Mouse (Mus musculus): ENCODE data around the gene Pcnx. TPM values are rescaled to one million over a fixed set of nuclear protein-coding genes. Genes with fewer than 3 reads are reported as not detected.
A peak's percentile ranks its signal among the peaks of the same experiment; 100 is the strongest.

Gene Pcnx
- total RNA-seq, 2 experiments from 2014 or later: 108 to 132 TPM

DNA sequence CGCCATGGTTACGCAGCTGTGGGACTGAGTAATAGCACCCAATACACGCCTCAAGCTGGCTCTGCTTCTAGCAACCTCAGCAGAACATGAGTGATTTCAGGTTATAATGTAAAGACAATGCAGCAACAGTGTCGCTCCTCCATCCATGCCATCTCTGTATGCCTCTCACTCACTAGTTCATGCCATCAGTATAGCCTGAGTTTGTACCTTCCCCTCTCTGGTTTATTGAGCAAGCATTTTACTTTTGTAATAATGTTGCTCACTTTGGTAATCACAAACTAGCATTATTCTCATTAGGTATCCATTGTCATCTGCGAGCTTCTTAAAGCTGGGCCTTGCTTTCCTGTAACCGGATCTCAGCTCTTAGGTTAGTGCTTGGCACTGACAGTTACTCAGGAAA lies 36.2 kb downstream of the Pcnx start:
- DNase-seq (ENCODE audit: low spot score in 2 of 2): no peak

GRCm38 (mm10) chr12:81904456-81904855 lies 44.6 kb downstream of the Pcnx start:
- DNase-seq (ENCODE audit: low spot score in 2 of 2): no peak

DNA sequence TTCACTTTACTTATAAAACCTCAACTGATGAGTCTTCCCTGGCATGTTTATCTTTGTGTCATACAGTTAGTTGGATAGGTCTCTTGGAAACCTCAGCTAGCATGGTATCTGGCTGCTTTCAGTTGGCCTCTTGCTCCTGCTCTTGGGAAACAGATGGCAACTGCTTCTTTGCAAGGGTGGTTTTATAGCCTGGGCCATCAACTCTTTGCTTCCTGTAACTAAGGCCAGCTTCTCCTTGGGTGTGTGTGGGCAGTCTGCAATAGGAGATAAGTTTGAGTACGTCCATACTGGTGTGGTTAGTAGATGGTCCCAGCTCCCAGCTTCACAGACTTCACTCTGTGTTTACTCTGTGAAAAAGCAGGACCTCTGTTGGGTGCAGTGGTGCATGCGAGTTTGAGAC lies 46.0 kb downstream of the Pcnx start:
- no peak for DNase-seq (ENCODE audit: low spot score in 2 of 2)

DNA sequence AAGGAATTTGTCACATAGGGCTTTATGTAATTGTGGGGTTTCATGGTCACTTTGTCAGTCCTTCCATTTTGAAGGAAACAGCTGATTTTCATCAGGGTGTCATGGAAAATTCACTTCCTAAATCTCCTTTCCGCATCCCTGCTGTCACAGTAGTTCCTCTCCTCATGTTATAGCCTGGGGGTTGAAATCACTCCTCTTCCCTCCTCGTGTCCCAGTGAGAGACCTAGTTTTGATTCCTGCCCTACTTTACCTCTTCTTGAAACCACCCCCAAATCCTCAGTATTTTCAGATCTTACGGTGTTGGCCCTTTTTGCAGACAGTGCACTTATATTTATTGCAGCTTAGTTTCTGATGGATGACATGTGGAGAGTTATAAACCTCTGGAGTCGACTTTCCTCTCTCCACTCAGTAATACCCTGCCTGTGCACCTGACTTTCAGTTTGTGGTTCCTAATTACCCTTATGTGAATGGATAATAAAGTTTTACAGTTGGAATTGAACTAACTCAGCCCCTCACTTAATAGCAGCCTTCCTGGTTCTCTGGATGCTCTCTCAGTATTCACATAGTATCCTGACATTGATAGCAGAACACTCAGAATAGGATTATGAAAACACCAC lies 48.0 kb downstream of the Pcnx start:
- no peak for DNase-seq (ENCODE audit: low spot score in 2 of 2)

- no peak for DNase-seq (ENCODE audit: low spot score in 2 of 2)
These were observed 50.6 kb downstream of the Pcnx start for GRCm38 (mm10) chr12:81910439-81910838.

DNA sequence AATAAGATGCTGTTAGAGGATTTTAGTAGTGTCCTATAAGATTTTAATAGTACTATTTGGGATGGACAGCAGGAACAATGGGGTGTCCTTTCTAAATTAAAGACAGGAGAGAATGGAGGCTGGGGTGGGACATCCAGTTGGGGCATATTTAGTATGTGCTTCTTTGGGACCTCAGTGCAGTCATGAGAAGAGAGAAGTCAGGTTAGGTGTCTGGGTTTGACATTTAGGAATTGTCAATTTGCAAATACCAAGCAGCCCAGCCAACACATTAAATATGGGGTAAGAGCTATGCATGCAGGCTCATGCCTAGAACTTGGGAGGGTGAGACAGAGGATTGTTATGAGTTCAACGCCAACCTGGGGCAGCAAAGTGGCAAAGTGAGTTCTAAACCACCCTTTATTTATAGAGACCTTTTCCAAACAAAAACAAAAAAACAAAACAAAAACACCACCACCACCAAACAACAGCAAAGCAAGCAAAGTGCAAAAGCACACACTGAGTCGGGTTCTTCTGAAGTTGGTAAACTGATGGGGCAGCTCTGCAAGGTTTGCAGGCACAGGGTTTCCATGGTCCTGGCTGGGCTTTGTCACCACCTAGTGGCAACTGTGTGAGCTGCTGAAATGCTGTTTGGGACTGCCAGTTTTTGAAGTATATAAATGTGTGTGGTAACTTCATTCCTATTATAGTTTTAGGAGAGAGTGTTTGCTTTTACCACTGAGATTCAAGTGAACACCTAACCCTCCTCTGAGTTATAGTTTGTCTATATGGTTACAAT lies 55.5 kb downstream of the Pcnx start:
- peak; percentile 78 to 82 for DNase-seq (ENCODE audit: low spot score in 2 of 2)

- no peak for DNase-seq (ENCODE audit: low spot score in 2 of 2)
These were observed 58.5 kb downstream of the Pcnx start for GRCm38 (mm10) chr12:81918346-81918745.

- DNase-seq (ENCODE audit: low spot score in 2 of 2): no peak
These were observed 59.1 kb downstream of the Pcnx start for GRCm38 (mm10) chr12:81918886-81919285.

- DNase-seq (ENCODE audit: low spot score in 2 of 2): no peak
These were observed 60.2 kb downstream of the Pcnx start for GRCm38 (mm10) chr12:81920027-81920426.

DNA sequence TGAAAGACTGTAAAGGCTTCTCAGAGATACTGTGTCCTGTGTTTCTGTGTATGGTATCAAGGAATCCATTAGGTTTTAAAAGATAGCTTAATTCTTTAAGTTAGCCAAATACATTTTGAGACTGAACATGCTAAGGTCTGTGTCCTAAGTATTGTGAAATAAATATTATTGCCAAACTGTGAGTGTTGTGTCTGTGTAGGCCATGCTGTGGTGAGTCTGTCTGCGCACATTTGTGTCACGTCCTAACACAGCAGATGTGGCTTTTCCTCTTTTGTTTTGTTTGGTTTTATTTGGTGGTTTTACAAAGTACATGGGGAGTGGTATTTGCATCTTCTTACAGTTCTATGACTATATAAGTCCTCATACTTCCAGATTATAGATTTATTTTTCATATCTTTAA lies 60.8 kb downstream of the Pcnx start:
- no peak for DNase-seq (ENCODE audit: low spot score in 2 of 2)

GRCm38 (mm10) chr12:81921785-81922184 lies 62.0 kb downstream of the Pcnx start:
- no peak for DNase-seq (ENCODE audit: low spot score in 2 of 2)

DNA sequence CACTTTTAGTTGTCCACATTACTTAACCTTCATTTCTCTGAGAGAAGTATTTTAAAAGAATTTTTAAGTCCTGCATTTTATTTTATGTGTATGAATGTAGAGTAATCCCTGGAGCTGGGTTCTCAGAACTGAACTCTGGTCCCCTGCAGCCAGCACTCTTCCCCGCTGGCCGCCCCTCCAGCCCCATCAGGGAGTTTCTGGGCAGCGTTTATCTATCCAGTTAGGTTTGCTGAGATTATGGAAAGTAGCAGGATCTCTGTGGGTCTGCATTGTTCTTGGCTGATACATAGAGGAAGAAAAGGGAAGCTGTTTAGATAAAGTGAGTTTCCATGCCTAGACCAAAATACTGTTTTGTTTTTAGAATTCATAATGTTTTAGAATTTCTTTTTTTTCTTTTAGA lies 63.0 kb downstream of the Pcnx start:
- no peak for DNase-seq (ENCODE audit: low spot score in 2 of 2)

DNA sequence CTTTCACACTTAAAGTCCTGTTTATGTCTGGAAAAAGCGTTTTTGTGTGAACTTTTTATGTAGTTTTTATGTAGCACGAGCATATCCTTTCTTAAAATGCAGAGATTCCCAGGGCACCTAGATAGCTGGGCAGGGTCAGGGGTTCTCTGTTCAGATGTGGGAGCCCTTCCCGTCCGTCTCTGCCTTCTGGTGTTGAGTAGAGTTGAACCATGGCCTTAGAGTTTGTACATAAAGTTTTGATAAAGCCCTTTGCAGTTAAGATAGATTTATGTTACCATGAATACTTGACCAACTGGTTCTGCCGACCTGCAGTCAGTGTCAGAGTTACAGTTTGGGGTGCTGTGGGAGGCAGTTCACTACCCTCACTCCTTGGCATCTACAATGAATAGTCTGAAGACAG lies 67.3 kb downstream of the Pcnx start:
- DNase-seq (ENCODE audit: low spot score in 2 of 2): no peak

GRCm38 (mm10) chr12:81927643-81928381 lies 68.0 kb downstream of the Pcnx start:
- no peak for DNase-seq (ENCODE audit: low spot score in 2 of 2)

DNA sequence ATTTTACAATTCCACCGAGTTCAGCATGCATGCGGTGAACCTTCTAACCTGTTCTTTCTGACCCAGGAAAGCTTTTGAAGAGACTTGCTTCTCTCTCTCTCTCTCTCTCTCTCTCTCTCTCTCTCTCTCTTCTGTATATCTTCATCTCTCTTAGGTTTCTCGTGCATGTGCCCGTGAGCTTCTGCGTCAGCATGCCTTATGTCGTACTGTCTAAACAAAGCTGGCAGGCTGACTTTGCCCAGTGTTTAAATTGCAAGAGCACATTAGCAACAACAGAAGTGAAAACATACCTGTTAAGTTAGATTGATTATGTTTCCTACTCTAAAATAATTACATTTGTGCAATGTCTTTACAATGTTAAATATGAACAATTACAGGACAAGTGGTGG lies 68.6 kb downstream of the Pcnx start:
- no peak for DNase-seq (ENCODE audit: low spot score in 2 of 2)

GRCm38 (mm10) chr12:81932015-81932414 lies 72.2 kb downstream of the Pcnx start:
- no peak for DNase-seq (ENCODE audit: low spot score in 2 of 2)

DNA sequence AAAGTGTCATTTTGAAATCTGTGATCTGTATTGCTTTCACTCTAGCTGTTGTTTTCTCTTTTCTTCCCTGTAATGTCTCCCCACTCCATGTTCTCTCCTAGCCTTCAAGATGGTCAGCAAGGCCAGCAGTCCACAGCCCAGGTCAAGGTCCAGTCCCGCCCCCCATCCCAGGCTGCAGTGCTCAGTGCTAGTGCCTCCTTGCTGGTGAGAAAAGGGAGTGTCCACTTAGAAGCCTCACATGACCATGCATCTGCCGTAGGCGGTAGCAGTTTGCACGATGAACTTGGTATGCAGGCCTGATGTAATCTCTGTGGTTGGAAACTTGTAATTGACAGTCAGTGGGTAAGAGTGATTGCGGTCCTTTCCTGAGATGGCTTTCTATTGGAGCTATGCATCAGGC lies 73.6 kb downstream of the Pcnx start:
- DNase-seq (ENCODE audit: low spot score in 2 of 2): no peak

GRCm38 (mm10) chr12:81934510-81934909 lies 74.7 kb downstream of the Pcnx start:
- DNase-seq (ENCODE audit: low spot score in 2 of 2): no peak

- DNase-seq (ENCODE audit: low spot score in 2 of 2): no peak
These were observed 76.2 kb downstream of the Pcnx start for GRCm38 (mm10) chr12:81936066-81936465.

DNA sequence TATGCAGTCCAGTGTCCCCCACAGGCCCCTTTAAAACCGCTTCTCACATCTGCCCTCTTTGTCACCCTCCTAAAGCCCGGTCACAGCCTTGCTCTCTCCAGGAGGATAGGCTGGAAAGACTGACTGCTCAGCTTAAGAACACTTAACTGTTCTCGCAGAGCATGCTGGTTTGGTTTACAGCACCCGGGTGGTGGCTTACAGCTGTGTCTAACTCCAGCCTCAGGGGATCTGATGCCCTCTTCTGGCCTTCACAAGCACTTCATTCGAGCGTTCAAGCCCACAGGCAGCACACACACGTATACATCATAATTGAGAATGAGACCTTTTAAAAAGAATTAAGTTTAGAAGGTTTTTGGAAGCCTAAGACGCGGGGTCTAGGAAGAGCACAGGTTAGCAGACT lies 81.4 kb downstream of the Pcnx start:
- DNase-seq (ENCODE audit: low spot score in 2 of 2): no peak

DNA sequence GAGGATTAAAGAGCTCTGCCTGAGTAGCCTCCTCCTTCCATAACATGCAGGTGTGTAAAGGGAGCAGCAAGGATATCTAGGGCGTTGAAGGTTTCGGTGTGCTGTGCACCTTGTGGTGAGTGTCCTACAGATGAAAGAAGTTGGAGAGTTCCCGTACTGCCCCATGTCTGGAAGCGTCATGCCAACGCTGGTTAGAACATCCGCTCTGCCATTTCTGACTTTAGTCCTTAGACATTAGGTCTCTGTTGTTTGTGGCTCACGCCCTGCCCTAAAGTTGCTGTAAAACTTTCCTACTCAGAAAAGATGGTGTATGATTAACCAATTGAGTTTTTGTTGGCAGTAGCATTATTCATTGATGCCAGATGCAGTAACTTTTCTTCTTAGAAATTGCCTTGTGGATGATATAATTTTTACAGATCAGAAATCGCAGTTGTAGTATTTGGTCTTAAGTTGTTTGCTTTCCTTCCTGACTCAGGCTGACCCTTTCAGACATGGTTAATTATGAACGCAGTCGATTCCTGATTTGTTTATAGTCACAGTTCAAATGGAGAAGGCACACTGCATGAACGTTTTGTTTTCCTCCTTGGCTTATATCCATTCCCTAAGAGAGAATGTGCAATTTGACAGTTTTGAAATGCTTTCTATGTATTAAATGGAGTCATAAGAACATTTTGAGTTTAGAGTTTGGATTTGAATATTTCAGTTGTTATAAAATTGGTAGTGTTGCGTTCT lies 83.7 kb downstream of the Pcnx start:
- no peak for DNase-seq (ENCODE audit: low spot score in 2 of 2)

DNA sequence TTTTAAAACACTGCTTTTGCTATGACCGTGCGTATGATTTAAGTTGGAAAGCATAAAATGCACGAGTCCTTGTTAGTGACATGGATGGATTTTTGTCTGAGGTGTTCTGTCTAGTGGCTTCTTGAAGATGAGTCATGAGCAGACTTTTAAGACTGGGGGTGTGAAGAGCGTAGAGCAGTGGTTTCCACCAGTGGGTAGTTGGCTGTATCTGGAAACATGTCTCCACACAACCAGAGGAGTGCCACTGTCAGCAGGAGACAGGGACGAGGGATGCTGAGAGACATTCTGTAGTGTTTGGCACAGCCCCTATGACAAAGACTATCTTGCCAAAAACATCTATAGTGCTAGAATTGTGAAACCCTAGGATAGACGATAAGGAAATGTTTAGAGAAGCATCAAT lies 89.2 kb downstream of the Pcnx start:
- DNase-seq (ENCODE audit: low spot score in 2 of 2): no peak

Data from layer of hippocampus, postnatal 10 days (tissue).